8 mouse cellular contexts compared by ENCODE assay signal in the genomic region with DNA sequence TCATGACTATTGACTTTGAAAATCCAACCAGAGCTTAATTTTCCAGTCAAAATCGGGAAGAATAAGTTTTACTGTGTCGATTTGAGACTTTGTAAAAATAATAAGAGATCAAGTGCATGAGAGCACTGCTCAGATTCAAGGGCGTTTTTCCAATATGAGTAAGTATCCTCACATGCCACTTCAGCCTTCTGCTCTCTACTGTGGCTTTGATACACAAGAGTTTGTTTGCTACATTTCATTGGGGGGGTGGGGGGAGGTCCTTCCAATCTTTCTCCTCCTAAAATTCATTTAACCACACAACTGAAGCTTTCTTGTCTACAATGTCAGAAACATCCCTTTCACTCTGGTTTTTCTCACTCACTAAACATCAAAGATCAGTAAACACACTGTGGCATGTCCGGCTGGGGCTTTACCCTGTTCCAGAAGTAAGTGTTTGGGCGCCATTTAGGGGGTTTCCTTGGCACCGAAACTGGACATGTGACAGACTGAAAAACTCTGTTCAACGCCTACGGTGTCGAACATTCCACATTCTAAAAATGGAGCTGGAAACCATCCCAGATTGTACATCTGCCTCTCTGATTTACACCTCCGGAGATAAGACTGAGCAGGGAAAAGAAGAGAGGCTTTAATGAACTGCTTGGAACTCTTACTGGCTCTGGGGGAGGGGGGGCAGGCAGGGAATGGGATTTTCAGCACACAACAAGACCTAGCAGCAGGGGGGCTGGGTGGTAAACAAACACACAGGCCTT.
DNase-seq lines count a peak whose midpoint lies in the region; ATAC-seq and TF ChIP-seq lines count a peak whose summit lies in the region.

No protein-coding gene starts in this region.

- H3K27ac ChIP-seq in kidney, embryonic 16.5 days (ENCODE audit: low read length), result no peak overlapping the region
- H3K27ac ChIP-seq in heart, embryonic 13.5 days (replicated peaks), result peak overlapping the region; percentile 72

- H3K9ac ChIP-seq in kidney, embryonic 16.5 days (replicated peaks; ENCODE audit: low read length), result no peak overlapping the region
- no peak overlapping the region for H3K9ac ChIP-seq in heart, embryonic 13.5 days

- no peaks in the 10 kb centered on the region for H3K9me3 ChIP-seq in kidney, embryonic 16.5 days (ENCODE audit: low read length)
- no peaks in the 10 kb centered on the region for H3K9me3 ChIP-seq in heart, embryonic 13.5 days

- TF ChIP-seq POLR2A in brain, embryonic 14.5 days (IDR thresholded peaks at IDR 0.05; ENCODE audit: borderline replicate concordance, extremely low read depth, insufficient read depth, insufficient read length, poor library complexity, severe bottlenecking), result no peak

- peak; percentile 65; the same call in 1 of the 2 replicates for ATAC-seq in kidney, embryonic 16.5 days (ENCODE audit: low FRiP score, low TSS enrichment)
- peak; percentile 54; the same call in 1 of the 2 replicates for ATAC-seq in heart, embryonic 13.5 days (ENCODE audit: extremely low read depth, insufficient number of reproducible peaks, low FRiP score, low TSS enrichment)

- no peak for TF ChIP-seq CTCF in brain, embryonic 14.5 days (IDR thresholded peaks at IDR 0.05; ENCODE audit: borderline replicate concordance, extremely low read depth, insufficient read depth, insufficient read length)

- no peaks in the 10 kb centered on the region for H3K27me3 ChIP-seq in kidney, embryonic 16.5 days (ENCODE audit: insufficient read depth, low read length)
- no peaks in the 10 kb centered on the region for H3K27me3 ChIP-seq in heart, embryonic 13.5 days (replicated peaks)

- no peaks in the 10 kb centered on the region for H3K4me1 ChIP-seq in kidney, embryonic 16.5 days (ENCODE audit: insufficient read depth, low read length)
- H3K4me1 ChIP-seq in heart, embryonic 13.5 days, result peaks cover 22% of the 10 kb centered on the region

- intact Hi-C loops in left cerebral cortex, postnatal 25 days (cut with DNase I), result loop anchor here (5.0 to 10.0 kb wide), 4 partner anchors 272 to 807 kb away; a partner anchor contains a TSS

- no peaks in the 10 kb centered on the region for H3K36me3 ChIP-seq in kidney, embryonic 16.5 days (ENCODE audit: insufficient read depth, low read length)
- H3K36me3 ChIP-seq in heart, embryonic 13.5 days, result no peaks in the 10 kb centered on the region

- WGBS in kidney, embryonic 16.5 days, result 53% methylated on average over 10 of the region's 10 CpGs
- WGBS in heart, embryonic 13.5 days, result 30% methylated on average over 10 of the region's 10 CpGs

- no peak for DNase-seq in kidney, postnatal 25 days
- peak; percentile 93 for DNase-seq in brain, embryonic 14.5 days (ENCODE audit: low read depth)
- peak; percentile 64 to 86 for DNase-seq in left cerebral cortex, postnatal 25 days (ENCODE audit: low spot score in 2 of 2)
- DNase-seq in thymus, postnatal 36 days, result no peak
- no peak for DNase-seq in urinary bladder, adult 2 months (ENCODE audit: low spot score)
- DNase-seq in urinary bladder, postnatal 4 days (ENCODE audit: low spot score in 2 of 2), result no peak

- no peak overlapping the region for H3K4me3 ChIP-seq in kidney, embryonic 16.5 days (ENCODE audit: low read length)
- H3K4me3 ChIP-seq in heart, embryonic 13.5 days, result no peak overlapping the region

- H3K4me2 ChIP-seq in kidney, embryonic 16.5 days (replicated peaks; ENCODE audit: low read depth, low read length), result 0 out of 2 replicates have a peak overlapping the region, but pooled peaks have one; percentile 11
- H3K4me2 ChIP-seq in heart, embryonic 13.5 days, result peak overlapping the region; percentile 22

Comparison
In these comparisons a context has a peak if more than half of its experiments do, and no peak if none do; other contexts are left out.
1. DNase-seq: peak in brain, embryonic 14.5 days (single experiment) and left cerebral cortex, postnatal 25 days (2 of 2); none in kidney, postnatal 25 days (0 of 2), thymus, postnatal 36 days (0 of 2), urinary bladder, adult 2 months (single experiment) and urinary bladder, postnatal 4 days (0 of 2).